Mouse (Mus musculus) intestine, embryonic 14.5 days (tissue): ENCODE data around the gene Gucy1b1. TPM values are rescaled to one million over a fixed set of nuclear protein-coding genes. Genes with fewer than 3 reads are reported as not detected.

Source experiments
- ATAC-seq: fragments of 200-750 bp; cut with Nextera tagmentation; replicated peaks from 2 replicates; pipeline ENCODE4 v1.8.0; 2017; ENCODE audit warnings: low read depth, moderate number of reproducible peaks, moderate TSS enrichment, moderate library complexity; ENCODE audit not compliant: low FRiP score, low TSS enrichment
- DNase-seq: peaks from one replicate; pipeline ENCODE4 v3.0.0-alpha.2; 2018; ENCODE audit warnings: low spot score
- H3K27ac ChIP-seq: fragments of 300-500 bp; sonication (generic); 2 replicates; pipeline ENCODE4 v1.5.1; 2014; ENCODE audit warnings: low read depth, mild to moderate bottlenecking, control low read depth
- H3K27me3 ChIP-seq: fragments of 300-500 bp; sonication (generic); replicated peaks from 2 replicates; pipeline ENCODE4 v1.6.1; 2014; ENCODE audit warnings: low read length, control low read depth; ENCODE audit not compliant: control insufficient read depth, insufficient read depth
- H3K36me3 ChIP-seq: fragments of 300-500 bp; sonication (generic); 2 replicates; pipeline ENCODE4 v1.6.1; 2014; ENCODE audit warnings: low read length, control low read depth; ENCODE audit not compliant: control insufficient read depth, insufficient read depth
- H3K4me1 ChIP-seq: fragments of 300-500 bp; sonication (generic); replicated peaks from 2 replicates; pipeline ENCODE4 v1.6.1; 2014; ENCODE audit warnings: low read length, control low read depth, mixed read lengths; ENCODE audit not compliant: control insufficient read depth, insufficient read depth
- H3K4me2 ChIP-seq: fragments of 300-500 bp; sonication (generic); 2 replicates; pipeline ENCODE4 v1.6.1; 2014; ENCODE audit warnings: low read length
- H3K4me3 ChIP-seq: fragments of 300-500 bp; sonication (generic); 2 replicates; pipeline ENCODE4 v1.5.1; 2014; ENCODE audit warnings: low read depth, low read length, control low read depth, mixed read lengths
- H3K9ac ChIP-seq: fragments of 300-500 bp; sonication (generic); 2 replicates; pipeline ENCODE4 v1.6.1; 2014; ENCODE audit warnings: mild to moderate bottlenecking, low read length
- H3K9me3 ChIP-seq: fragments of 300-500 bp; sonication (generic); 2 replicates; pipeline ENCODE4 v1.6.1; 2016; ENCODE audit warnings: low read length, control low read depth; ENCODE audit not compliant: control insufficient read depth
- WGBS: fragments of 180-500 bp; shearing (Covaris S2); extraction: QIAGEN DNeasy Blood & Tissue Kit; methylation state at CpG from one replicate; pipeline ENCODE4 v1.1.7; 2014; 5-methylcytosine and 5-hydroxymethylcytosine counted together
- polyA plus RNA-seq: library from polyadenylated mRNA; unstranded; fragments of >200 nt; fragmentation: Nextera tagmentation; extraction: Ambion mirVana; gene quantifications from 2 replicates; pipeline ENCODE4 v1.2.1, GENCODE M21; 2014

Gene Gucy1b1
- polyA plus RNA-seq, 1 experiment from 2014 or later = 76.3 TPM

DNA sequence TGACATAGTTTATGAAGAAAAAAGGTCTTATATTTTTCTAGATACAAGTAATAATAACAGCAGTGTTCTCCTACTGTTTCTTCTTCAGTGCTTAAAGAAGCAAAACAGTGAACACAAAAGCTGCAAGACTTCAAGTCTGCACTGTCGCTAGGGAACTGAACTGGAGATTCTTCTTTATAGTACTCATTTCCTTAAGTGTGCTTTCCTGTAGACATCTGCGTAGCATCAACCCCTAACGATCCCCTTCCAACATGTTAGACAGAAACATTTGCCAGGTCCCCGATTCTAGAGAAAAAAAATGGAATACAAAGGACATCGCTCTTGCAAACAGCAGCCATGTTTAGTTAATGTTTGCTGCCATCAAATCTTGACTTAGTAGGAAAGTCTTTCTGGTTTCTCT is 6.7 kb downstream of the Gucy1b1 start:
- Histone ChIP-seq H3K36me3 (no peaks in the 10 kb centered on the region), H3K9me3 (no peaks in the 10 kb centered on the region), H3K4me1 (peaks cover 38% of the 10 kb centered on the region), H3K27ac (peak overlapping the region; percentile 79), H3K27me3 (no peaks in the 10 kb centered on the region), H3K9ac (no peak overlapping the region), H3K4me3 (no peak overlapping the region), H3K4me2 (peak overlapping the region; percentile 13)
- ATAC-seq = peak; percentile 87
- WGBS = 36% methylated on average over 5 of the region's 5 CpGs
- DNase-seq = no peak

DNA sequence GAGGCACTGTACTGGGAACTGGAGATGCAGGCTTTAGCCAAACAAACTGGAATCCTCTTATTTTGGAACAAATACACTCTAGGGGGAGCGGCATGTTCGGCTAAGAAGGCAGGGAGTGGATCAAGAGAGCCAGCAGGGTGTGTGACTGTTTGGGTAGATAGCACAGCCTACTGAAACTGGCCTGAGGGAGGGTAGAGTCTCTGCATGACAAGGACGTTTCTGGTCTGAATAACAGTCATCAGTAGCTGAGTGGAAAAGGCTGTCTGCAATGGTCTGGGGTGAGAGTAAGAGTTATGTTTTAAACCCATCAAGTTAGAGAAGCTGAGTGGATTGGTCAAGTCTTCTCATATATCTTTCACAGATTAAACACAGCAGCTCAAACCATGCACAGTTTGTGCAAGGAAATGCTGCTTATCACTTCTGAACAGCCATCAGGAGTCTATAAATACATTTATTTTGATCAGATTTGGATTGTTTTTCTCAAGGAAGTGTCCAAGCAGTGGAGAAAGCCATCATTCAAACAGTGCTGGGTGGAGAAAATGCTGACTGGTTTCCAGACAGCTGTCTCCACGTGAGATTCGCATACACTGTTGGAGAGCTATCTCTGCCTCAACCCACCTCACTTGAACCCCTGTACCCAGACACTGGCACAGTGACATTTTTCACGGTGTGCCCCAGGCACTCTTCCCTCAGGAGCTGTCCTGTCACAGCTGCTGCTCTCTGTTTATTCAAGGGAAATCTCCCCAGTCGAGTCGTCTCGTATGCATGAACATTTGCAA is 12.9 kb downstream of the Gucy1b1 start:
- Histone ChIP-seq H3K9ac (no peak overlapping the region), H3K4me1 (peaks cover 46% of the 10 kb centered on the region), H3K27me3 (no peaks in the 10 kb centered on the region), H3K27ac (peak overlapping the region; percentile 57; the same call in 1 of the 2 replicates), H3K9me3 (no peaks in the 10 kb centered on the region), H3K36me3 (peaks cover 10% of the 10 kb centered on the region), H3K4me2 (no peak overlapping the region), H3K4me3 (no peak overlapping the region)
- ATAC-seq = no peak
- DNase-seq = no peak
- 17% methylated on average over 9 of the region's 9 CpGs for WGBS

DNA sequence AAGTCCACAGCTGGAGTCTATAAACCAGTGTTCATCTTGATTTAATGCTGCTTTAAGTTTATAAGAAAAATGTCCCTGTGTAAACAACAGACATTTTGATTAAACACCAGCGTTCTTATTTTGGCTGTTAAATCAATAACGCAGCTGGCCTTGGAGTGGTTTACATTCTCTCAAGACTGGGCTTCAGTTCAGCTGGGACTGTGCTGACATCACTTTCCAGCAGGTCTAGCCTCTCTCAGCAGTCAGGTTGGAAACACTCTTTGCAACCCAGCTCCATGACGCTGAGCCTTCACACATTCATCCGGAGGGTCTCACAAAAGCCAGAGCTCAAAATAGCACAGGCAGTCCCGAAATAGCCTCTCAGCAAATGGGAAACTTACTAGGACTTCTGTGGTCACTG is 17.3 kb downstream of the Gucy1b1 start:
- peaks cover 17% of the 10 kb centered on the region for H3K36me3 ChIP-seq
- H3K9me3 ChIP-seq = no peaks in the 10 kb centered on the region
- peak; percentile 88 for ATAC-seq
- H3K27me3 ChIP-seq = no peaks in the 10 kb centered on the region
- peaks cover 36% of the 10 kb centered on the region for H3K4me1 ChIP-seq
- no peak overlapping the region for H3K4me3 ChIP-seq
- no peak overlapping the region for H3K4me2 ChIP-seq
- peak overlapping the region; percentile 77 for H3K27ac ChIP-seq
- H3K9ac ChIP-seq = no peak overlapping the region
- no peak for DNase-seq
- 18% methylated on average over 5 of the region's 5 CpGs for WGBS

DNA sequence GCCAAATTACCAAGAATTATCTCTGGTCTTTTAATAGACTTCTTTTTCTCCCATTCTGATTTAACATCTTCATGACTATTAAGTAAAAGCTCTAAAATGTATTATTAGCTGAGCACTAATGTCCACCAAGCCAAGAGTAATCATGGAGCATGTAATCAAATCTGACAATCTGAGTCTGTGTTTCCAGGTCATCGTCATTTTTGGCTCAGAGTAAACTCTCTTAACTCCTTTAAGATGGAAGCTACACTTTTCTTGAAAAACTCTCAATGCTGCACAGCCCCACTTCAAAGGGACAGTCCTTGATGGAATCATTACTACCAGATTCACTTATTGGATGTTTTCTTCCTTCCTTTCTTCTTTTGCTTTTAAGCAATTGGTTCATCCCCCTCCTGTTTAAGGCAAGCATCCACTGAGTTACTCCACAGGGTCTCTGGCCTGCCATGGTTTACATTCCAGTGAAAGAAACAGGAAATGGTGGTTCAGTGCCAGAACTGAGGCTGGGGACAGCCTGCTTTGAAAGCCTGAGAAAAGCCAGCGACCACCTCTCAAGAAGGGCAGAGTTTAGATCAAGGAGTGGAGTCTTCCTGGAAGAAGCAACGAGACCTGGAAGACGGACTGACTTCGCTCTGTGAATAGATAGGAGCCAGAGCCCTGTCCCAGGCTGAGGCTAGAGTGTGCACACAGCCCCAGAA is 20.1 kb downstream of the Gucy1b1 start:
- peaks cover 15% of the 10 kb centered on the region; the same call in 1 of the 2 replicates for H3K36me3 ChIP-seq
- H3K27me3 ChIP-seq = no peaks in the 10 kb centered on the region
- peaks cover 33% of the 10 kb centered on the region for H3K4me1 ChIP-seq
- H3K9ac ChIP-seq = no peak overlapping the region
- peak overlapping the region; percentile 86 for H3K27ac ChIP-seq
- H3K9me3 ChIP-seq = no peaks in the 10 kb centered on the region
- no peak for DNase-seq
- 0 out of 2 replicates have a peak overlapping the region, but pooled peaks have one; percentile 3 for H3K4me2 ChIP-seq
- ATAC-seq = peak; percentile 70
- H3K4me3 ChIP-seq = no peak overlapping the region
- 19% methylated on average over 5 of the region's 5 CpGs for WGBS

DNA sequence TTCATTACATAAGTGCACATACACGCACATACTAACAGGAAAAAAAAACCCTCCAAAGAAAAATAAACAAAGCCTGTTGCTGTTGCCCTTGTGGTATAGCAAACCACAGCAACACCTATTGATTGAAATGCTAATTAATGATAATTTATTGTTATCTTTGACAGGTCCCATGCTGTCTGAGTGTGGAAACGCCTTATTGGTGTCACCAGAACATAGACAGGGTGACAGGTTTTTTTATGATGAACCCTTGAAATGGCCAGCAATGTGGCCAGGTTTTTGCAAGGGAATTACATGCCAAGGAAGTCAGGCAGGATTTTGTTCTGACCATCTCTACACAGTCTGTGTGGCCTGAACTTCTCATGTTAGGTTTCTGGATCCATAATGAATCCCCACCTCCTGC is 22.5 kb downstream of the Gucy1b1 start:
- Histone ChIP-seq H3K4me2 (no peak overlapping the region), H3K4me1 (peaks cover 38% of the 10 kb centered on the region)

DNA sequence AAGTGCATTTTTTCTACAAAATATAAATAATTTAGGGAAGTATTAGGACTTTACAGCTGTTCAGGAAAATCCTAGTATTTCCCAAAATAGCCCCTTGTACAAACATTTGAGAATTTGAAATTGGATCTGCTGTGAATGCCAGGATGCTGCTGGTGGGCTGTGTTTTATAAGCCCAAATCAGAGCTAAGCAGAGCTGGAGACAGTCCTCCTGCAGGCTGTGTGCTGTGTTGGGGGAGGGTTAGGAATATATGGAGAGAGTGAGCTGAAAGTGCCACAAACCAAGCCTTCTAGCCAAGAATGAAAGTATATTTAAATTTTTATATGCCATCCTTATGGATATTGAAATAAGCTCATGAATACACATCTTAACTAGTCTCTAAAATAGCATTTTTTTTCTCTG is 23.0 kb downstream of the Gucy1b1 start:
- Histone ChIP-seq H3K27me3 (no peaks in the 10 kb centered on the region), H3K9me3 (no peaks in the 10 kb centered on the region), H3K4me1 (peaks cover 35% of the 10 kb centered on the region), H3K4me3 (no peak overlapping the region), H3K36me3 (peaks cover 13% of the 10 kb centered on the region), H3K27ac (peak overlapping the region; percentile 73), H3K9ac (no peak overlapping the region), H3K4me2 (no peak overlapping the region)
- no peak for ATAC-seq
- no peak for DNase-seq

More for the DNA sequence above, 22.5 kb downstream of the Gucy1b1 start:
- Histone ChIP-seq H3K4me3 (no peak overlapping the region), H3K36me3 (peaks cover 11% of the 10 kb centered on the region; the same call in 1 of the 2 replicates), H3K9ac (no peak overlapping the region), H3K27ac (peak overlapping the region; percentile 73), H3K27me3 (no peaks in the 10 kb centered on the region), H3K9me3 (no peaks in the 10 kb centered on the region)
- ATAC-seq (no peak), DNase-seq (no peak)
- 57% methylated on average over 2 of the region's 2 CpGs for WGBS

DNA sequence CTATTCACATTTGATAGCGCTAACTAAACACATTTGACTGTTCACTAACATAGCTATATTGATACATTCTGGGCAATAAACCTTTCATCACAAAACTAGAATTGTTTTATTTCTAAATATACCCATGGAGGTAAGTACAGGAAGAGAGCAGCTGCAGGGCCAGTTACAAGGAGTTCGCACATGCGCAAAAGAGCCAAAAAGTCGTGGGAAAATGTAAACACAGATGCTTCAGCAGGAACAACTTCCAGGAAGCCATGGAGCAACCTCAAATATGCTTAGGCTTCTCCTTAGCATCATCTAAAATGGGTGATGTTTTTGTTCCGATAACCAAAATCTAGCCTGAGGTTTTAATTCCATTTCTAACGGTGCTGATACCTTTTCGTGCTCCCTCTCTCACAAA is 25.8 kb downstream of the Gucy1b1 start:
- Histone ChIP-seq H3K9me3 (no peaks in the 10 kb centered on the region), H3K27me3 (no peaks in the 10 kb centered on the region), H3K36me3 (peaks cover 31% of the 10 kb centered on the region), H3K4me3 (no peak overlapping the region), H3K4me1 (peaks cover 25% of the 10 kb centered on the region), H3K4me2 (peak overlapping the region; percentile 16; the same call in 1 of the 2 replicates), H3K27ac (peak overlapping the region; percentile 66), H3K9ac (no peak overlapping the region)
- 32% methylated on average over 7 of the region's 7 CpGs for WGBS
- ATAC-seq = no peak
- DNase-seq = no peak

DNA sequence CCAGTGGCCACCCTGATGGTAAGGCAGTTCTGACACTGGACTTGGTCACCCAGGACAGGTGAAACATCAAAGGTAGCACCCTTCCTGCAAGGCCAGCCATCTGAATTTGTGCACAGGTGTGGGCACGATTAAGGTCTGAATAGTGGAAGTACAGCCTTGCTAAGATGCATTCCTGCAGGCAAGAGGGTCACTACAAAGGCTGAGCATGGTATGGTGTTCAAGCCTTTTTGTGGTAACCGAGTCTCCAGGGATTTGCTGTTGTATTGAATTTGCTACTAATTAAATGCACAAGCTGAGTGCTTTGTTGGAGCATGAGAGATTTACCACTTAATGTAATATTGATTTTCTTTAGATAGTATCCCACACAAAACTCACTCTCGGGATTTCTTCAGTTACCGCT is 26.4 kb downstream of the Gucy1b1 start:
- 76% methylated on average over 4 of the region's 4 CpGs for WGBS
- Histone ChIP-seq H3K27ac (peak overlapping the region; percentile 66), H3K4me1 (peaks cover 22% of the 10 kb centered on the region), H3K27me3 (no peaks in the 10 kb centered on the region), H3K9ac (no peak overlapping the region), H3K4me2 (no peak overlapping the region), H3K36me3 (peaks cover 36% of the 10 kb centered on the region), H3K4me3 (no peak overlapping the region), H3K9me3 (no peaks in the 10 kb centered on the region)
- DNase-seq (no peak), ATAC-seq (no peak)
